Mouse (Mus musculus) MEL (cell line): ENCODE measurements around the gene Yif1a.

ENCODE experiments used
- CHD1 ChIP-seq: IDR thresholded peaks from 2 replicates; pipeline ENCODE4 v1.6.1; 2012; ENCODE audit warnings: low read depth, mild to moderate bottlenecking, inconsistent platforms, low read length, improper control_type of control experiment
- ELF1 ChIP-seq: IDR thresholded peaks from 2 replicates; pipeline ENCODE4 v1.6.1; 2014; ENCODE audit warnings: low read depth, mild to moderate bottlenecking, inconsistent platforms, low read length, improper control_type of control experiment, moderate library complexity
- GATA1 ChIP-seq: IDR thresholded peaks from 2 replicates; pipeline ENCODE4 v1.6.1; 2011; ENCODE audit warnings: low read depth, low read length, improper control_type of control experiment
- MAFK ChIP-seq: IDR thresholded peaks from 2 replicates; pipeline ENCODE4 v1.6.1; 2011; ENCODE audit warnings: low read depth, mild to moderate bottlenecking, low read length, improper control_type of control experiment, borderline replicate concordance
- MAX ChIP-seq: IDR thresholded peaks from 2 replicates; pipeline ENCODE4 v1.6.1; 2011; ENCODE audit warnings: low read length, improper control_type of control experiment
- MEF2A ChIP-seq: IDR thresholded peaks from 2 replicates; pipeline ENCODE4 v1.6.1; 2014; ENCODE audit warnings: low read depth, mild to moderate bottlenecking, inconsistent platforms, low read length, improper control_type of control experiment; ENCODE audit not compliant: poor library complexity, insufficient replicate concordance, severe bottlenecking; ENCODE audit errors: extremely low read depth
- POLR2A ChIP-seq, 2 experiments: IDR thresholded peaks; 2 replicates each; pipeline ENCODE4 v1.6.1; 2011 to 2012; ENCODE audit warnings: low read length in 2 of 2, mild to moderate bottlenecking in 2 of 2, control low read depth in 1 of 2, improper control_type of control experiment in 1 of 2, low read depth in 1 of 2, moderate library complexity in 1 of 2; ENCODE audit not compliant: control insufficient read depth in 1 of 2, insufficient read depth in 1 of 2, poor library complexity in 1 of 2
- TBP ChIP-seq: IDR thresholded peaks from 2 replicates; pipeline ENCODE4 v1.8.0; 2011; ENCODE audit warnings: low read depth, low read length, improper control_type of control experiment

- no peak for TF ChIP-seq CHD1
- TF ChIP-seq TBP, result no peak
- no peak for TF ChIP-seq MAFK
- no peak for TF ChIP-seq MAX
- TF ChIP-seq POLR2A (IDR thresholded peaks at IDR 0.05; ENCODE audit: control insufficient read depth in 1 of 2, insufficient read depth in 1 of 2, low read depth in 1 of 2, low read length in 2 of 2, poor library complexity in 1 of 2), result no peak
- no peak for TF ChIP-seq GATA1
- no peak for TF ChIP-seq MEF2A
- no peak for TF ChIP-seq ELF1
These were observed 35.8 kb downstream of the Yif1a start for GRCm38 (mm10) chr19:5124055-5124614.
